8 mouse cellular contexts compared by ENCODE assay signal in the genomic region with DNA sequence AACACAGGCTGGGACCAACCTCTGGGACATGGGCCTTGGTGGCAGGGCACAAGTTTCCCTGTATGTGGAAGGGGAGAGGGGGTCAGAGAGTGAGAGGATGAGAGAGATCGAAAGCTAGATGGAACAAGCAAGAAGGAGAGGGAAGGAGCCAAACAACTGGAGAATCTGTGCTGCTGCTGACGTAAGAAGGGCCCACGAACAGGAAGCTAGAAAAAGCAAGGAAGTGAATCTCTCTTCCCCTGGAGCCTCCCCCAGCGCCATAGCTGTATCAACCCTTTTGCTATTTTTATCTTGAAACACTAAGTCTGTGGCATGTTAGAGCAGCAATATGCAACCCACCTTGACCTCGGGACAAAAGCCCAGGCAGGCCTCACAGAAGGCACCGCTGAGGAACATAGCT. TPM values are rescaled to one million over a fixed set of nuclear protein-coding genes. Genes with fewer than 3 reads are reported as not detected.
DNase-seq lines count a peak whose midpoint lies in the region; ATAC-seq and TF ChIP-seq lines count a peak whose summit lies in the region.
"Had no signal": no experiment of that assay in that cellular context is flagged by ENCODE, and none has a peak within 500 bp of the region (broad histone marks: within the 10 kb centered on the region; RNA-seq: fewer than 3 reads in every experiment).

No protein-coding gene starts in this region.

- no peaks in the 10 kb centered on the region for H3K9me3 ChIP-seq in kidney, postnatal 0 days (replicated peaks; ENCODE audit: low read length)
- no peaks in the 10 kb centered on the region for H3K9me3 ChIP-seq in kidney, embryonic 14.5 days (ENCODE audit: control insufficient read depth, low read length)
- no peaks in the 10 kb centered on the region for H3K9me3 ChIP-seq in embryonic facial prominence, embryonic 13.5 days
- H3K9me3 ChIP-seq in megakaryocyte, embryonic 14.5 days, result no peaks in the 10 kb centered on the region
- H3K9me3 ChIP-seq in intestine, postnatal 0 days (ENCODE audit: control insufficient read depth), result no peaks in the 10 kb centered on the region

- WGBS in kidney, postnatal 0 days, result 55% methylated on average over 6 of the region's 6 CpGs
- WGBS in kidney, embryonic 14.5 days, result 56% methylated on average over 6 of the region's 6 CpGs
- 19% methylated on average over 6 of the region's 6 CpGs for WGBS in bone marrow, adult 2 months
- WGBS in embryonic facial prominence, embryonic 13.5 days, result 75% methylated on average over 6 of the region's 6 CpGs
- WGBS in intestine, postnatal 0 days, result 71% methylated on average over 6 of the region's 6 CpGs

- ATAC-seq in kidney, postnatal 0 days (replicated peaks; ENCODE audit: low FRiP score, low read depth), result no peak
- ATAC-seq in kidney, embryonic 14.5 days (ENCODE audit: low FRiP score, low TSS enrichment), result no peak
- no peak for ATAC-seq in embryonic facial prominence, embryonic 13.5 days (ENCODE audit: insufficient number of reproducible peaks, insufficient read depth, low FRiP score, low TSS enrichment, low read depth)
- ATAC-seq in intestine, postnatal 0 days, result no peak

- no peak for TF ChIP-seq CTCF in kidney, postnatal 0 days (IDR thresholded peaks at IDR 0.05; ENCODE audit: low read depth)
- TF ChIP-seq CTCF in bone marrow, adult 2 months (IDR thresholded peaks at IDR 0.05; ENCODE audit: control insufficient read depth, insufficient read depth, low read length), result no peak
- TF ChIP-seq CTCF in left cerebral cortex, adult 2 months (IDR thresholded peaks at IDR 0.05), result no peak
- TF ChIP-seq CTCF in intestine, postnatal 0 days (IDR thresholded peaks at IDR 0.05; ENCODE audit: low read depth), result no peak

- H3K9ac ChIP-seq in kidney, postnatal 0 days (ENCODE audit: low read depth, low read length), result no peak overlapping the region
- H3K9ac ChIP-seq in kidney, embryonic 14.5 days (ENCODE audit: low read depth, low read length), result no peak overlapping the region
- 0 out of 2 replicates have a peak overlapping the region, but pooled peaks have one; percentile 36 for H3K9ac ChIP-seq in embryonic facial prominence, embryonic 13.5 days
- no peak overlapping the region for H3K9ac ChIP-seq in intestine, postnatal 0 days (ENCODE audit: low read depth, low read length)

- no peak for TF ChIP-seq POLR2A in bone marrow, adult 2 months (IDR thresholded peaks at IDR 0.05; ENCODE audit: borderline replicate concordance, control insufficient read depth, low read depth, low read length)

- H3K27ac ChIP-seq in kidney, postnatal 0 days, result peak overlapping the region; percentile 62; the same call in 1 of the 2 replicates
- H3K27ac ChIP-seq in kidney, embryonic 14.5 days (ENCODE audit: low read depth, low read length), result no peak overlapping the region
- H3K27ac ChIP-seq in bone marrow, adult 2 months (ENCODE audit: control insufficient read depth, insufficient read depth, low read depth, low read length, poor library complexity), result peak overlapping the region; percentile 85
- peak overlapping the region; percentile 57; the same call in 1 of the 2 replicates for H3K27ac ChIP-seq in embryonic facial prominence, embryonic 13.5 days
- no peak overlapping the region for H3K27ac ChIP-seq in left cerebral cortex, adult 2 months
- no peak overlapping the region for H3K27ac ChIP-seq in intestine, postnatal 0 days (ENCODE audit: low read depth, low read length)

- no peaks in the 10 kb centered on the region for H3K27me3 ChIP-seq in kidney, postnatal 0 days (ENCODE audit: insufficient read depth, low read length)
- no peaks in the 10 kb centered on the region for H3K27me3 ChIP-seq in kidney, embryonic 14.5 days (ENCODE audit: control insufficient read depth, insufficient read depth, low read length)
- no peaks in the 10 kb centered on the region for H3K27me3 ChIP-seq in embryonic facial prominence, embryonic 13.5 days
- peaks cover 69% of the 10 kb centered on the region for H3K27me3 ChIP-seq in megakaryocyte, embryonic 14.5 days (replicated peaks)
- H3K27me3 ChIP-seq in intestine, postnatal 0 days (replicated peaks; ENCODE audit: control insufficient read depth, insufficient read depth, low read length), result no peaks in the 10 kb centered on the region

- H3K4me2 ChIP-seq in kidney, postnatal 0 days (ENCODE audit: low read length), result no peak overlapping the region
- H3K4me2 ChIP-seq in kidney, embryonic 14.5 days (replicated peaks; ENCODE audit: low read depth, low read length), result no peak overlapping the region; the same call in 1 of the 2 replicates
- no peak overlapping the region for H3K4me2 ChIP-seq in embryonic facial prominence, embryonic 13.5 days
- no peak overlapping the region for H3K4me2 ChIP-seq in intestine, postnatal 0 days (replicated peaks; ENCODE audit: low read depth)

- no peak overlapping the region for H3K4me3 ChIP-seq in kidney, postnatal 0 days (replicated peaks; ENCODE audit: low read depth, low read length)
- H3K4me3 ChIP-seq in kidney, embryonic 14.5 days (ENCODE audit: low read length), result no peak overlapping the region
- H3K4me3 ChIP-seq in bone marrow, adult 2 months (replicated peaks; ENCODE audit: control insufficient read depth, low read depth, low read length), result no peak overlapping the region
- no peak overlapping the region for H3K4me3 ChIP-seq in embryonic facial prominence, embryonic 13.5 days
- peak overlapping the region; percentile 23 for H3K4me3 ChIP-seq in megakaryocyte, embryonic 14.5 days (replicated peaks)
- H3K4me3 ChIP-seq in left cerebral cortex, adult 2 months, result no peak overlapping the region
- no peak overlapping the region for H3K4me3 ChIP-seq in intestine, postnatal 0 days (ENCODE audit: low read depth, low read length)

- DNase-seq in kidney, postnatal 0 days (ENCODE audit: low spot score), result peak; percentile 59
- DNase-seq in left cerebral cortex, adult 2 months (ENCODE audit: extremely low spot score in 1 of 2, low spot score in 2 of 2), result no peak
- DNase-seq: kidney, adult 9 months had no signal

- intact Hi-C loops in left cerebral cortex, adult 2 months (cut with DNase I), result no loop called here

- H3K36me3 ChIP-seq in kidney, postnatal 0 days (ENCODE audit: insufficient read depth, low read length), result no peaks in the 10 kb centered on the region
- no peaks in the 10 kb centered on the region for H3K36me3 ChIP-seq in kidney, embryonic 14.5 days (ENCODE audit: control insufficient read depth, insufficient read depth, low read length)
- no peaks in the 10 kb centered on the region for H3K36me3 ChIP-seq in embryonic facial prominence, embryonic 13.5 days
- H3K36me3 ChIP-seq in megakaryocyte, embryonic 14.5 days (replicated peaks; ENCODE audit: low read length), result no peaks in the 10 kb centered on the region
- no peaks in the 10 kb centered on the region for H3K36me3 ChIP-seq in intestine, postnatal 0 days (ENCODE audit: control insufficient read depth, insufficient read depth)

- H3K4me1 ChIP-seq in kidney, postnatal 0 days (replicated peaks; ENCODE audit: insufficient read depth, low read length), result no peaks in the 10 kb centered on the region
- peaks cover 14% of the 10 kb centered on the region; the same call in 1 of the 2 replicates for H3K4me1 ChIP-seq in kidney, embryonic 14.5 days (ENCODE audit: control insufficient read depth, insufficient read depth, low read length)
- H3K4me1 ChIP-seq in bone marrow, adult 2 months (ENCODE audit: control insufficient read depth, insufficient read depth, low read length), result peaks cover 7% of the 10 kb centered on the region
- peaks cover 15% of the 10 kb centered on the region for H3K4me1 ChIP-seq in embryonic facial prominence, embryonic 13.5 days
- peaks cover 55% of the 10 kb centered on the region for H3K4me1 ChIP-seq in megakaryocyte, embryonic 14.5 days
- H3K4me1 ChIP-seq in intestine, postnatal 0 days (replicated peaks; ENCODE audit: control insufficient read depth, insufficient read depth, low read length), result peaks cover 3% of the 10 kb centered on the region; the same call in 1 of the 2 replicates

RNA-seq across cellular contexts. Expression of a gene that starts 8.8 kb away (rescaled TPM):
- polyA plus RNA-seq in kidney, postnatal 0 days (2015; fragmentation: Nextera tagmentation; extraction: Ambion mirVana), result 42.6 and 51.1 TPM in 2 replicates
- polyA plus RNA-seq in kidney, embryonic 14.5 days (2014; fragmentation: Nextera tagmentation; extraction: Ambion mirVana), result 36.0 and 45.7 TPM in 2 replicates
- 11.1 and 27.7 TPM in 2 replicates for polyA plus RNA-seq in bone marrow, adult 2 months (2011; ENCODE audit: insufficient read depth, insufficient read length, low replicate concordance, missing spikeins)
- polyA plus RNA-seq in embryonic facial prominence, embryonic 13.5 days (2015; fragmentation: Nextera tagmentation; extraction: Ambion mirVana), result 48.3 and 57.5 TPM in 2 replicates
- polyA plus RNA-seq in megakaryocyte, embryonic 14.5 days (2012; ENCODE audit: insufficient read depth, low replicate concordance), result 12.5 and 13.8 TPM in 2 replicates
- 10 to 100 TPM; 30.0 to 32.7 TPM for total RNA-seq in left cerebral cortex, adult 2 months (2021)
- polyA plus RNA-seq in intestine, postnatal 0 days (2015; fragmentation: Nextera tagmentation; extraction: Ambion mirVana), result 138 and 146 TPM in 2 replicates

RNA-seq across cellular contexts. Expression of a gene that starts 53.0 kb away (rescaled TPM):
- 33.5 and 37.1 TPM in 2 replicates for polyA plus RNA-seq in kidney, postnatal 0 days (2015; fragmentation: Nextera tagmentation; extraction: Ambion mirVana)
- polyA plus RNA-seq in kidney, embryonic 14.5 days (2014; fragmentation: Nextera tagmentation; extraction: Ambion mirVana), result 37.8 and 69.6 TPM in 2 replicates
- polyA plus RNA-seq in bone marrow, adult 2 months (2011; ENCODE audit: insufficient read depth, insufficient read length, low replicate concordance, missing spikeins), result 10.3 and 15.9 TPM in 2 replicates
- 62.6 and 63.0 TPM in 2 replicates for polyA plus RNA-seq in embryonic facial prominence, embryonic 13.5 days (2015; fragmentation: Nextera tagmentation; extraction: Ambion mirVana)
- 3.8 TPM in 2 replicates for polyA plus RNA-seq in megakaryocyte, embryonic 14.5 days (2012; ENCODE audit: insufficient read depth, low replicate concordance)
- total RNA-seq in left cerebral cortex, adult 2 months (2021), result 10 to 100 TPM; 45.2 TPM
- polyA plus RNA-seq in intestine, postnatal 0 days (2015; fragmentation: Nextera tagmentation; extraction: Ambion mirVana), result 18.2 and 21.6 TPM in 2 replicates

RNA-seq across cellular contexts. Expression of a gene that starts 59.5 kb away (rescaled TPM):
- 42.3 and 45.0 TPM in 2 replicates for polyA plus RNA-seq in kidney, postnatal 0 days (2015; fragmentation: Nextera tagmentation; extraction: Ambion mirVana)
- 20.0 and 34.7 TPM in 2 replicates for polyA plus RNA-seq in kidney, embryonic 14.5 days (2014; fragmentation: Nextera tagmentation; extraction: Ambion mirVana)
- 7.3 and 17.5 TPM in 2 replicates for polyA plus RNA-seq in bone marrow, adult 2 months (2011; ENCODE audit: insufficient read depth, insufficient read length, low replicate concordance, missing spikeins)
- polyA plus RNA-seq in embryonic facial prominence, embryonic 13.5 days (2015; fragmentation: Nextera tagmentation; extraction: Ambion mirVana), result 30.7 and 36.8 TPM in 2 replicates
- polyA plus RNA-seq in megakaryocyte, embryonic 14.5 days (2012; ENCODE audit: insufficient read depth, low replicate concordance), result 2.6 TPM in 1 of 2 replicates, not detected in the other
- 10 to 100 TPM; 84.1 to 88.0 TPM for total RNA-seq in left cerebral cortex, adult 2 months (2021)
- polyA plus RNA-seq in intestine, postnatal 0 days (2015; fragmentation: Nextera tagmentation; extraction: Ambion mirVana), result 24.9 and 28.0 TPM in 2 replicates

Comparison
In these comparisons a context has a peak if more than half of its experiments do, and no peak if none do; other contexts are left out.
1. H3K27ac ChIP-seq: peak in kidney, postnatal 0 days (single experiment), bone marrow, adult 2 months (single experiment) and embryonic facial prominence, embryonic 13.5 days (single experiment); none in kidney, embryonic 14.5 days (single experiment), left cerebral cortex, adult 2 months (single experiment) and intestine, postnatal 0 days (single experiment).